Mouse (Mus musculus) stomach, adult 2 months (tissue): Measurements from ENCODE around the gene Krtap8-1. TPM values are rescaled to one million over a fixed set of nuclear protein-coding genes. Genes with fewer than 3 reads are reported as not detected.

Experiments used
- polyA plus RNA-seq: library from polyadenylated mRNA; depleted of rRNA; stranded (reverse); fragments of >200 nt; gene quantifications from 2 replicates; pipeline ENCODE4 v1.2.3, GENCODE M21; 2012; rRNA removed

Krtap8-1 gene
- not detected in 2 replicates for polyA plus RNA-seq

DNA sequence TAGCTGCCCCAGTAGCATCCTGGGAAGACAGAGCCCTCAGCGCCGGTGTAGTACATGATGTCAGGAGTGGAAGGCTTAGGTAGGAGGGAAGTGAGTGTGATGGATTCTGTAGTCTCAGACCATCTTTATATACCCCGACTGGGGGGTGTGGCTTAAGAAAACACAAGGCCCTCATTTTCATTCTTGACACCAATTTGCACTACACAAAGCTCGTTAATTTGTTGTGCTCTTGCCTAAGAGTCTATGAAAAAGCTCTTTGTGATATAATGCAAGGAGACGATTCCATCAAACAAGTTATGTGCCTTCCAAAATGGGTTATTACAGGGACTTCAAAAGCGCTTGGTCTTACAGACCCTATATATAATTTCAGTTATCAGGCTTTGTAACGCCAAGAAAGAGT is at the start of gene Krtap8-1:
Gene Krtap8-1 (minus strand): TSS at position 101 of the 400 bp plus-strand sequence.

DNA sequence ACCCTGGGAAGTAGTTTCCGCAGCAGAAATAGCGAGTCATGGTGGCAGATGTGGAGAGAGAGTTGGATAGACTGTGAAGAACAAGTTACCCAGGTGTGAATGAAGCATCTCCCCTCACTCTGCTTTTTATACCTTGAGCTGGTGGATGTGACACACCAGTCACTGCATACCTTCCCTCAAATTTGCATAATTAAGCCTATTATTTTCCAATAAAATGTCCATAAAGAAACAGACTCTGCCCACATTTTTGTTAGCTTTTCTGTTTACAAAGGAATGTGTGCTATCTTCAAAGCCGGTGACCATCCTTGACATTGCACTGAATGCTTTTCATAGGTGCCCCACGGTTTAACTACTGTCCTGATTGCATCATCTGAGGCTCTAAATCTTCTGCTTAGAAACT is 20.5 kb upstream of the Krtap8-1 start, which contains the start of gene Krtap7-1:
Gene Krtap7-1 (minus strand): TSS at position 101 of the 400 bp plus-strand sequence.

Other genes starting within 250 kb of the Krtap8-1 start
- not detected in 2 replicates for gene Krtap21-1, start 84.1 kb downstream of the Krtap8-1 start, polyA plus RNA-seq
- gene Krtap6-2, start 67.8 kb downstream of the Krtap8-1 start, polyA plus RNA-seq, result not detected in 2 replicates
- gene Krtap7-1, start 20.4 kb upstream of the Krtap8-1 start, polyA plus RNA-seq, result not detected in 2 replicates
- gene Krtap11-1, start 83.2 kb upstream of the Krtap8-1 start, polyA plus RNA-seq, result not detected in 2 replicates